Mouse (Mus musculus) lung, postnatal 36 days (tissue): ENCODE results near the gene Foxp1.

Experiments used
- DNase-seq: peaks from one replicate; pipeline ENCODE4 v3.0.0; 2022; ENCODE audit warnings: mixed read lengths

Gene Foxp1

GRCm38 (mm10) chr6:99202781-99203180, 319.7 kb downstream of the Foxp1 start:
- DNase-seq: no peak

GRCm38 (mm10) chr6:99201271-99201705, 321.2 kb downstream of the Foxp1 start:
- DNase-seq: no peak

- DNase-seq: no peak
Observed at GRCm38 (mm10) chr6:99200656-99201055, 321.9 kb downstream of the Foxp1 start.

- no peak for DNase-seq
Observed at GRCm38 (mm10) chr6:99199277-99199676, 323.2 kb downstream of the Foxp1 start.

- DNase-seq: peak; percentile 75
Observed at GRCm38 (mm10) chr6:99193697-99194096, 328.8 kb downstream of the Foxp1 start.

GRCm38 (mm10) chr6:99191636-99192137, 330.8 kb downstream of the Foxp1 start:
- peak; percentile 58 for DNase-seq

GRCm38 (mm10) chr6:99191041-99191635, 331.4 kb downstream of the Foxp1 start:
- no peak for DNase-seq

- no peak for DNase-seq
Observed at GRCm38 (mm10) chr6:99189967-99190366, 332.6 kb downstream of the Foxp1 start.

GRCm38 (mm10) chr6:99188366-99189216, 333.9 kb downstream of the Foxp1 start:
- DNase-seq: no peak

- DNase-seq: no peak
Observed at GRCm38 (mm10) chr6:99187914-99188313, 334.6 kb downstream of the Foxp1 start.

GRCm38 (mm10) chr6:99187415-99187814, 335.1 kb downstream of the Foxp1 start:
- DNase-seq: no peak

- no peak for DNase-seq
Observed at GRCm38 (mm10) chr6:99186569-99186968, 336.0 kb downstream of the Foxp1 start.

- no peak for DNase-seq
Observed at GRCm38 (mm10) chr6:99185797-99186196, 336.7 kb downstream of the Foxp1 start.

- DNase-seq: no peak
Observed at GRCm38 (mm10) chr6:99184051-99184450, 338.5 kb downstream of the Foxp1 start.

GRCm38 (mm10) chr6:99182777-99183176, 339.7 kb downstream of the Foxp1 start:
- no peak for DNase-seq

GRCm38 (mm10) chr6:99176216-99176615, 346.3 kb downstream of the Foxp1 start:
- DNase-seq: no peak

GRCm38 (mm10) chr6:99175377-99175776, 347.1 kb downstream of the Foxp1 start:
- DNase-seq: peak; percentile 84

- DNase-seq: peak; percentile 42
Observed at GRCm38 (mm10) chr6:99173902-99174210, 348.7 kb downstream of the Foxp1 start.

- DNase-seq: peak; percentile 30
Observed at GRCm38 (mm10) chr6:99173066-99173901, 349.2 kb downstream of the Foxp1 start.

- peak; percentile 22 for DNase-seq
Observed at GRCm38 (mm10) chr6:99172589-99172986, 349.9 kb downstream of the Foxp1 start.

GRCm38 (mm10) chr6:99171901-99172588, 350.5 kb downstream of the Foxp1 start:
- DNase-seq: peak; percentile 90

- DNase-seq: peak; percentile 36
Observed at GRCm38 (mm10) chr6:99171281-99171825, 351.2 kb downstream of the Foxp1 start.
